Comparison of ENCODE assay signal across 8 mouse cellular contexts in the genomic region with DNA sequence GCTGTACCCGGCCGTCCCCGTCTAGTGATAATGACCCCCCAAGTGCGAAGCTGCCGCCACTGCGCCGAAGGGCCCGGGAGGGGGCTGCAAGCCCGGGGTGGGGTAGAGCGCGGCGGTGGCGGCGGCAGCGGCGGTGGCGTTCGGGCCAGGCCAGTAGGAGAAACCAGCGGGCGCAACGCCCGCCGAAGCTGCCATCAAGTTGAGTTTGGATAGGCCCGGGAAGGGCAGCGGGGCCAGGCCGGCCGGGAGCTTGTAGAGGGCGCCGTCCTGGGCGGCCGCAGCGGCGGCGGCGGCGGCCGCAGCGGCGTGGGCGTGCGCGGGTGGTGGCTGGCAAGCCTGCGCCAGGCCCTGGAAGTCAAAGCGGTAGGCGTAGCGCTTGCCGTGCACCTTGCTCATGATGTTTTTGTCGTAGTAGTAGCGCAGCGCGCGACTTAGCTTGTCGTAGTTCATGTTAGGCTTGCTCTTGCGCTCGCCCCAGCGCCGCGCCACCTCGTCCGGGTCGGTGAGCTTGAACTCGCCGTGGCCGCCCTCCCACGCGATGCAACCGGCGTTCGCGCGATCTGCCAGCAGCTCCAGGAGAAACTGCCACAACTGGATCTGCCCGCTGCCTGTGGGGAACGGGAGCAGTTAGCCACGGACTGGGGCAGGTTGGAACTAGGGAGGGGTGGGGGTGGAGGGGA. TPM values are rescaled to one million over a fixed set of nuclear protein-coding genes. Genes with fewer than 3 reads are reported as not detected.
DNase-seq lines count a peak whose midpoint lies in the region; ATAC-seq and TF ChIP-seq lines count a peak whose summit lies in the region.

No protein-coding gene starts in this region.

- H3K27ac ChIP-seq in forebrain, embryonic 11.5 days (ENCODE audit: low read depth, low read length), result no peak overlapping the region
- no peak overlapping the region for H3K27ac ChIP-seq in liver, embryonic 12.5 days

- H3K4me1 ChIP-seq in E14TG2a.4 (replicated peaks; ENCODE audit: low read depth, low read length), result peaks cover 39% of the 10 kb centered on the region
- peaks cover 12% of the 10 kb centered on the region for H3K4me1 ChIP-seq in forebrain, embryonic 11.5 days (replicated peaks; ENCODE audit: control insufficient read depth, insufficient read depth, low read length)
- H3K4me1 ChIP-seq in liver, embryonic 12.5 days, result peaks cover 16% of the 10 kb centered on the region; the same call in 1 of the 2 replicates

- H3K36me3 ChIP-seq in E14TG2a.4 (ENCODE audit: insufficient read depth, low read length), result no peaks in the 10 kb centered on the region
- no peaks in the 10 kb centered on the region for H3K36me3 ChIP-seq in forebrain, embryonic 11.5 days (ENCODE audit: control insufficient read depth, insufficient read depth, low read length)
- no peaks in the 10 kb centered on the region for H3K36me3 ChIP-seq in liver, embryonic 12.5 days

- no peak for ATAC-seq in forebrain, embryonic 11.5 days (replicated peaks; ENCODE audit: low FRiP score)
- no peak for ATAC-seq in liver, embryonic 12.5 days
- ATAC-seq in erythroid progenitor cell, adult 5-6 weeks (replicated peaks; ENCODE audit: low FRiP score, poor library complexity, severe bottlenecking), result no peak

- WGBS in forebrain, embryonic 11.5 days, result under 1% methylated on average over 71 of the region's 74 CpGs
- 3% methylated on average over 74 of the region's 74 CpGs for WGBS in liver, embryonic 12.5 days (ENCODE audit: insufficient replicate concordance)

- no peaks in the 10 kb centered on the region for H3K9me3 ChIP-seq in E14TG2a.4 (ENCODE audit: low read length)
- no peaks in the 10 kb centered on the region for H3K9me3 ChIP-seq in forebrain, embryonic 11.5 days (ENCODE audit: control insufficient read depth, low read length)
- no peaks in the 10 kb centered on the region for H3K9me3 ChIP-seq in liver, embryonic 12.5 days (replicated peaks)

- H3K4me3 ChIP-seq in E14TG2a.4 (replicated peaks; ENCODE audit: low read length), result peak overlapping the region; percentile 54
- peak overlapping the region; percentile 27 for H3K4me3 ChIP-seq in forebrain, embryonic 11.5 days (ENCODE audit: low read depth, low read length)
- H3K4me3 ChIP-seq in liver, embryonic 12.5 days, result peak overlapping the region; percentile 27

- DNase-seq in embryo, embryonic 10 days (ENCODE audit: low spot score), result peak; percentile 28
- no peak for DNase-seq in embryo, embryonic 10.5 days (ENCODE audit: low spot score)
- DNase-seq in forebrain, embryonic 11.5 days (ENCODE audit: low spot score), result peak; percentile 69
- no peak for DNase-seq in adipocyte (ENCODE audit: low spot score)
- no peak for DNase-seq in gastrocnemius, adult 8-10 months (ENCODE audit: low spot score in 2 of 2)

- peak overlapping the region; percentile 6; the same call in 1 of the 2 replicates for H3K9ac ChIP-seq in forebrain, embryonic 11.5 days (ENCODE audit: low read length)
- H3K9ac ChIP-seq in liver, embryonic 12.5 days, result no peak overlapping the region

- no peak for TF ChIP-seq CTCF in E14TG2a.4 (conservative IDR thresholded peaks at IDR 0.05; ENCODE audit: low read length)

- peak overlapping the region; percentile 42 for H3K4me2 ChIP-seq in forebrain, embryonic 11.5 days (ENCODE audit: low read depth, low read length, severe bottlenecking)
- H3K4me2 ChIP-seq in liver, embryonic 12.5 days, result peak overlapping the region; percentile 50

- H3K27me3 ChIP-seq in E14TG2a.4 (ENCODE audit: insufficient read depth, low read length), result peaks cover 97% of the 10 kb centered on the region
- peaks cover 78% of the 10 kb centered on the region for H3K27me3 ChIP-seq in forebrain, embryonic 11.5 days (ENCODE audit: control insufficient read depth, insufficient read depth, low read length)
- H3K27me3 ChIP-seq in liver, embryonic 12.5 days (replicated peaks), result peaks cover 99% of the 10 kb centered on the region

RNA-seq across cellular contexts. Expression of a gene that starts 3.0 kb away (rescaled TPM):
- not detected in 2 replicates for polyA plus RNA-seq in forebrain, embryonic 11.5 days (2014; fragmentation: Nextera tagmentation; extraction: Ambion mirVana)
- polyA plus RNA-seq in liver, embryonic 12.5 days (2016; fragmentation: Nextera tagmentation; extraction: Ambion mirVana), result 0.29 and 0.36 TPM in 2 replicates
- total RNA-seq in erythroid progenitor cell, adult 5-6 weeks (2015; ENCODE audit: low replicate concordance), result not detected in 2 replicates
- total RNA-seq in erythroid progenitor cell, adult 5-6 weeks (2017; ENCODE audit: low replicate concordance), result not detected in 2 replicates
- not detected for total RNA-seq in gastrocnemius, adult 8-10 months (2022)

RNA-seq across cellular contexts. Expression of a gene that starts 10.7 kb away (rescaled TPM):
- polyA plus RNA-seq in forebrain, embryonic 11.5 days (2014; fragmentation: Nextera tagmentation; extraction: Ambion mirVana), result not detected in 2 replicates
- polyA plus RNA-seq in liver, embryonic 12.5 days (2016; fragmentation: Nextera tagmentation; extraction: Ambion mirVana), result not detected in 2 replicates
- not detected in 2 replicates for total RNA-seq in erythroid progenitor cell, adult 5-6 weeks (2015; ENCODE audit: low replicate concordance)
- total RNA-seq in erythroid progenitor cell, adult 5-6 weeks (2017; ENCODE audit: low replicate concordance), result not detected in 2 replicates
- total RNA-seq in gastrocnemius, adult 8-10 months (2022), result not detected

RNA-seq across cellular contexts. Expression of a gene that starts 27.5 kb away (rescaled TPM):
- 1.2 and 1.4 TPM in 2 replicates for polyA plus RNA-seq in forebrain, embryonic 11.5 days (2014; fragmentation: Nextera tagmentation; extraction: Ambion mirVana)
- not detected in 2 replicates for polyA plus RNA-seq in liver, embryonic 12.5 days (2016; fragmentation: Nextera tagmentation; extraction: Ambion mirVana)
- not detected in 2 replicates for total RNA-seq in erythroid progenitor cell, adult 5-6 weeks (2015; ENCODE audit: low replicate concordance)
- not detected in 2 replicates for total RNA-seq in erythroid progenitor cell, adult 5-6 weeks (2017; ENCODE audit: low replicate concordance)
- not detected for total RNA-seq in gastrocnemius, adult 8-10 months (2022)

RNA-seq across cellular contexts. Expression of a gene that starts 53.2 kb away (rescaled TPM):
- 0.11 and 0.25 TPM in 2 replicates for polyA plus RNA-seq in forebrain, embryonic 11.5 days (2014; fragmentation: Nextera tagmentation; extraction: Ambion mirVana)
- not detected in 2 replicates for polyA plus RNA-seq in liver, embryonic 12.5 days (2016; fragmentation: Nextera tagmentation; extraction: Ambion mirVana)
- not detected in 2 replicates for total RNA-seq in erythroid progenitor cell, adult 5-6 weeks (2015; ENCODE audit: low replicate concordance)
- total RNA-seq in erythroid progenitor cell, adult 5-6 weeks (2017; ENCODE audit: low replicate concordance), result not detected in 2 replicates
- total RNA-seq in gastrocnemius, adult 8-10 months (2022), result not detected

Comparison
In these comparisons a context has a peak if more than half of its experiments do, and no peak if none do; other contexts are left out.
1. DNase-seq: peak in embryo, embryonic 10 days (single experiment) and forebrain, embryonic 11.5 days (single experiment); none in embryo, embryonic 10.5 days (single experiment), adipocyte (single experiment) and gastrocnemius, adult 8-10 months (0 of 2).
2. Peak in every context shown above with its lines, with median percentiles within 50 percentile points of each other: H3K4me3 ChIP-seq.